Mouse (Mus musculus) frontal cortex, adult 2 months (tissue): ENCODE results near the gene U2surp. TPM values are rescaled to one million over a fixed set of nuclear protein-coding genes. Genes with fewer than 3 reads are reported as not detected.
A peak's percentile ranks its signal among the peaks of the same experiment; 100 is the strongest.

ENCODE experiments used
- DNase-seq, 2 experiments: peaks; one replicate each; pipeline ENCODE4 v3.0.0; 2022; ENCODE audit warnings: low spot score in 1 of 2; ENCODE audit errors: extremely low spot score in 1 of 2
- polyA plus RNA-seq: library from polyadenylated mRNA; depleted of rRNA; stranded (reverse); fragments of >200 nt; gene quantifications from 2 replicates; pipeline ENCODE4 v1.2.3, GENCODE M21; 2012; rRNA removed

The U2surp gene
- polyA plus RNA-seq, result 27.0 and 28.6 TPM in 2 replicates

DNA sequence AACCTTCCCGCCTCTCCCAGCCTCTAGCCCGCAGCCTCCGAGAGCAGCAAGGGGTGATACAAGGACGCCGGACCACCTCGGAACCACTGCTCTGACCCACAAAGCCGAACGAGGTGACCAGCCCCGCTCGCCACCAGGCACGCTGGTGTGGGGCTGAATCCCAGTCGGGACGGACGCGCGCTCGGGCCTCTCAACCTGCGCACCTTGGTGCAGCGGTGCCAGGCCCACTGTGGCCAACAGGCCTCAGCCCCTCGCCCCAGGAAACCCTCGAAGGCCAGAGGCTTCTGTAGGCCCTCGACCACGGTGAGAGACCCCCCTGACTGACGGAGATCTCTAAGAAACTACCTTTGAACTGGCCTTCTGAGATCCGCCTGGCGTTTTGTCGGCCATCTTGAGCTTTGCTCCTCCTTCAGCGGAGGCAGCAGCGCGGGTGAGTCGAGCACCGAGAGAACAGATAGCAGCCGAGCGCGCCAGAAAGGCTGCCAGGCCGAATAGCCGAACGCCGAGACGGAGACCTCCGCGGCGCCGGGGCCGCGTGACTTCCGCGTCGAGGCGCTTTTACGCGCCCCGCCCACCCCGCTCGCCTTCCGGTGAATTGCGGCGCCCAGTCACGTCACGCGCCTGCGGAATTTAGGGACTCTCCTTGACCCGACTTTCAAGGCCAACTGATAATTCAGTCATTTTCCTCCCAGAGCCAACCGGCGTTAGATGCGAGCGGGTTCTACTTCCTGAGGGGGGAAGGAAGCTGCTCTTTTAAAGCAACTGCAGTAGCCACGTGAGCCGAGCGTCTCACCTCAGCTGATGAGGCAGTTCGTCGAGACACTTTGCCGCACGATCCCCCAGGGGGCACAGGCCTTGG, at the start of gene U2surp:
U2surp (minus strand) TSS at position 525 of the 859 bp plus-strand sequence.
- DNase-seq, result peak; percentile 94 to 98

DNA sequence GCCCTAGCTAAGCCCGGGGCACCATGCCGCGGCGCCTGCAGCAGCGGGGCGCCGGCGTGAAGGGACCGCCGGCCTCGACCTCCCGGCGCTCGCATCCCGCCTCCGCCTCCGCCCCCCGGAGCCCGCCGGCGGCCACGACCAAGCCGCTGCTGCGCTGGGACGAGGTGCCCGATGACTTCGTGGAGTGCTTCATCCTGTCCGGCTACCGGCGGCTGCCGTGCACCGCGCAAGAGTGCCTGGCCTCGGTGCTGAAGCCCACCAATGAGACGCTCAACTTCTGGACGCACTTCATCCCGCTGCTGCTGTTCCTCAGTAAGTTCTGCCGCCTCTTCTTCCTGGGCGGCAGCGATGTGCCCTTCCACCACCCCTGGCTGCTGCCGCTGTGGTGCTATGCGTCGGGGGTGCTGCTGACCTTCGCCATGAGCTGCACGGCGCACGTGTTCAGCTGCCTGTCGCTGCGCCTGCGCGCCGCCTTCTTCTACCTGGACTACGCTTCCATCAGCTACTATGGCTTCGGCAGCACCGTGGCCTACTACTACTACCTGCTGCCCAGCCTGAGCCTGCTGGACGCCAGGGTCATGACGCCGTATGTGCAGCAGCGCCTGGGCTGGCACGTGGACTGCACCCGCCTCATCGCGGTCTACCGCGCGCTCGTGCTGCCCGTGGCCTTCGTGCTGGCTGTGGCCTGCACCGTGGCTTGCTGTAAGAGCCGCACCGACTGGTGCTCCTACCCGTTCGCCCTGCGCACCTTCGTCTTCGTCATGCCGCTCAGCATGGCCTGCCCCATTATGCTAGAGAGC, 48.3 kb upstream of the U2surp start:
- peak in 1 of 2 experiments; percentile 63 for DNase-seq

DNA sequence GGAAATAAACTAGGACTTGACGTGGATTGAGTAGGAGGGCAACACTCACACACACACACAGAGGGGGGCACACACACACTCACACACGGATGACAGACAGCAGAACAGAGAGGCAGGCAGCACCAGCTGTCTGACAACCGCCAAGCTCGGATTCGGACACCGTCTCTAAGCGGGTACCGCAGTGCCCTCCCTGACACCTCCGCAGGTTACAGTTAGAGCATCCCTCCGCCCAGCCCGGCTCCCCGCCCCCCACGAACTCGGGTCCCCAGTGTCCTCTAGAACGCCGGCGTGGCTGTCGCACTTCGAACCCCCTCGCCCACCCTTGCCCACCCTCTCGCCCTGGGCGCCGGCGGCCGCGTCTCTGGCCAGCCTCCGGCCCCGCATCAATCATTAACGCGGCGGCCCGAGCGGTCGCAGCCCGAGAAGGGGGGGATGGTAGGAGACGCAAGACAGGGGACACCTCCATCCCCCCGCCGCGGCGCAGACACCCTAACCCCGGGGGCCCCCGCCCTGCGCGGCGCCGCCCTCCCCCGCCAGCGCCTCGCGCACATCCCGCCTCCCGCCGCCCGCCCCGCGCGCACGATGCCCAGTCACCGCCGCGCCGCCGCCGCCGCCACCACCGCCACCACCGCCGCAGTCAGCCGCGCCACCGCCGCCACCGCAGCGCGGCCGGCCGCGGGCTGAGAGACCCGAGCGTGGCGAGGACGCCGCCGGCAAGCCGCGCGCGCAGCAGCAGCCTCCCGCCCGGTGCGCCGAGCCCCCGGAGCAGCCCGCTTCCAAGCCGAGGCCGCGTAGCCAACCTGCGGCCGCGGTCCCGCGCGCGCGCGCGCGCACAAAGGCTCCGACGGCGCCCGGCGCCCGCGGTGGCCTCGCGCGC, 47.5 kb upstream of the U2surp start, which contains the start of gene Paqr9:
Paqr9 (plus strand) TSS at position 599 of the 877 bp plus-strand sequence.
- peak in 1 of 2 experiments; percentile 49 for DNase-seq

DNA sequence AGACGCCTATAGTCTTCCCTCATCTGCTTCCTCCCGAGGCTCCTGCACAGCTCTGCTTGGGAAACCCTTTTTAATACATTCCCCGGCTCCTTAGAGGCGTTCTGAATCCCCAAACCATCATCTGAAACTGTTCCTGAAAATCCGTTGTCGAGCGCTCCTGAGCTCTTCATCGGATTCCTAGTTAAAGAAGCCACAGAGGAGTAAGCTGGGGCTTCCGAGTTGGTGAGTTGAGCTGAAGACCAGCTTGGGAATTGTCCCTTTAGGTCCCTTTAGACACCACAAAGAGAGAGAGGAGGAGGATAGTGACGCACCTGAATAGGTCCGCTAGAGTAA, 46.9 kb upstream of the U2surp start:
- DNase-seq, result peak in 1 of 2 experiments; percentile 53

DNA sequence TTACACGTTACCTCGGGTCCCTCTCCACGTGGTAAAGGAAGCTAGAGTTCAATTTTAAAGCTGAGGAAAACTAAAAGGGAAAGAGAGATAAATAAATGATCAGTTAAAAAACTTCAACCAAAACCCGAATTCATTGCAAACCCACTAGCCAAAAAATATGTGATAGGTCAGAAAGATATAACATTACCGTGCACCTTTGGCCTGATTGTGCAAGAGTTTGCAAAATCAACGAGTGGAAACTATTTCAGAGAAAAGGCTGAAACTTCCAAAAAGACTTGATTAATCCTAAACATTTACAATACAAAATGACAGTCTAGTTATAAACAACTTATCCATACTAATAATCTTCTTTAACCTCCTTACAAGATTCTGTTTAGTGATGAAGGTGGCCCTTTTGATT, 45.9 kb upstream of the U2surp start:
- no peak for DNase-seq

DNA sequence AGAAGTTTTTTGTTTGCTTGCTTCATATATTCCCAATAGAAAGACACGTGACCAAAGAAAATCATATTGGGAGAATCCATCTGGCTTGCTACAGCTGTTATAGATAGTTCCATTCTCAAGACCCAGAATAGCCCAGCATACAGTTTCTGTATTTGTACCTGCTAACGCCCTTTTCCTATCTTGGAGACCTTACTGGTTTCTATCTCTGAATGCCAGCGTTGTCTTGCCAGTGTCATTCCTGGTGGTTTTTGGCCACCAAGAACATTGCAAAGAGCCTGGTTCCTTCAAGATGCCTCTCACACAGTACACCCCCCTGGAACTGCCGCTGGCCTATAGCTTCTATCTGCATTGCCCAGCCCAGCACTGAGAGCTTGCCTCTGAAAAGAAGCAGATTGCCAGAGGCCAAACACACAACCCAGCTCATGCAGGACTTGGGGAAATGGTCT, 44.3 kb upstream of the U2surp start:
- DNase-seq, result no peak

DNA sequence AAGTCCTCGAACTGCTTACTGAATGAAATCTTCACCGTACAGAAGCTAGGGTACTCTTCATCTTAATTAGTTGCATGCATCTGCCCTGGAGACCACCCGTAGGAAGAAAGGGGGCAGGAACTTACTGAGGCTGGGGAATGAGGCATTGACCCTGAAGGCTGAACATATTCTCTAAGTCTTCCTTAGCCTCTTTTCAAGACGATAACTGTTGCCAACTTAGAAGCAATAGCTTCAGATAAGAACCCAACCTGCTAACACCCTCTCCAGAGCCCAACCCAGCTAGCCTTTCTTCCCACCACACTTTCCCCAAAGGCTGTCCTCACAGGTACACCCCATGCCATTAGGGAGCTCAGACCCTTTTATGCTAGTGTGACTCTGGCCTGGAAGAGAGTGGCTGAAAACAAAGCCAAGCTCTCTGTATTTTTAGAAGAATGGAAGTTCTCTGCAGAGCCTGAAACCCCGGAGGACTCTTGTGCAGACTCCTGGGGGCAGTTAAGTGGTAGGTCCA, 43.5 kb upstream of the U2surp start:
- no peak for DNase-seq

DNA sequence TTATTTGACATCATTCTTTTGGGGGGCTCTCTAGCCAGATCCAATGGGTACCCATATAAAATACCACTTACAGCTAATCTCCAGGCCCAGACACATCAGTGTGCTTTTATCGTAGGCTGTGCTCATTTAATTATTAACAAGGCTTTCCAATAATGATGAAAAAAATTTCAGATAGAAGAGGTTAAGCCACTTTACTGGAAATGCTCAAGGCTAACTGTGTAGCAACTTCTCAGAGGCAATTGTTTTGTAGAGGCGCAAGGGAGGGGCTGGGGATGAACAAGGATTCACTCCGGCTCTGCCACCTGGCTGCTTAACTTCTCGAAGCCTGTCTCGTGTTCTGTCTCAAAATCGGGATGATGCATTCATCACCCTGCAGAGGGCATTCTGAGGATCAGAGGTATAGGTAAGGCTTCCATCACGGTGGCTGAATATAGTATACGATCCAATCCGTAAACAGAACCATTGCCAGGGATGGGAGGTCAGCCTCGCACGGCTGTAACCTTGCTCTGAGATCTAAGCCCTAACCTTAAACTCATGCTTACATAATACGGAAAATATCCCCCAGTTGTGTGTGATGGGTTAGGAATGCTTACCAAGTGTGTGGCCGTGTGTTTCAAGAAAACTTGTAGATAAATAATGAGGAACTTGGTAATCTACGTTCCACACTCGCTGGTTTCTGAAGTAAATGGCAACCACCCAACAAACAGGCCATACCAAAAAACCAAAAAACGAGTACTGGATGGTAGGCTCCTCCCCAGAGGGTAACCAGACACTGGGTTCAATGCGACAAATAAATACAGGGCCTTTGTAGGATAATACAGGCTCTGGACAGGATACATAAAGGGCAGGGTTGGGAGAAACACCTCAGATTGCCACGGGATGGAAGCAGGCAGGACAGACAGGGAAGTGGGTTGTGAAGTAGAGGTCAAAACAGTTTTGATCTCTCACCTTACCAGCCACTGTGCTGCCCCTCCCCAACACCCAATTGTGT, 42.7 kb upstream of the U2surp start:
- DNase-seq, result no peak

DNA sequence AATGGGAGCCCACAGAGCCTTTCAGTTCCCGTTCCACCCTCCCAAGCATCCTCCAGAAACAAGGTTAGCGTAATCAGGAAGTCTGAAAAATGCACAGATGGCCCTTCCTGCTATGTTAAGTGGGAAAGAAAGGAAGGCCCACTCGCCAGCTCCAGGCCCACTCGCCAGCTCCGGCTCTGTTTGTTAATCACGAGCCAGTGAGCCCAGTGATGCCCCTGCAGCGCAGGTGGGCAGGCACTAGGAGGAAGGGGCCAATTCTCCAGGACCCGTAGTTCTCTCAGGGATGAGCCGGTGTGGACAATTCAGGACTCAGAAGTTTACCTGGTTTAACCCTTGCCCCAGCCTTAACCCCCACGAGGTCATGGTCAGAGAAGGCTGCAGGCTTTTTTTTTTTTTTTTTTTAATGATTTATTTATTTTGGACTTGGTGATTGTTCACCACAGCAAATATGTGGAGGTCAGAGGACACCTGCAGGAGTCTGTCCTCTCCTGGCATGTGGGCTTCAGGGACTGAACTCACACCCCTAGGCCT, 40.4 kb upstream of the U2surp start:
- DNase-seq, result peak in 1 of 2 experiments; percentile 62

DNA sequence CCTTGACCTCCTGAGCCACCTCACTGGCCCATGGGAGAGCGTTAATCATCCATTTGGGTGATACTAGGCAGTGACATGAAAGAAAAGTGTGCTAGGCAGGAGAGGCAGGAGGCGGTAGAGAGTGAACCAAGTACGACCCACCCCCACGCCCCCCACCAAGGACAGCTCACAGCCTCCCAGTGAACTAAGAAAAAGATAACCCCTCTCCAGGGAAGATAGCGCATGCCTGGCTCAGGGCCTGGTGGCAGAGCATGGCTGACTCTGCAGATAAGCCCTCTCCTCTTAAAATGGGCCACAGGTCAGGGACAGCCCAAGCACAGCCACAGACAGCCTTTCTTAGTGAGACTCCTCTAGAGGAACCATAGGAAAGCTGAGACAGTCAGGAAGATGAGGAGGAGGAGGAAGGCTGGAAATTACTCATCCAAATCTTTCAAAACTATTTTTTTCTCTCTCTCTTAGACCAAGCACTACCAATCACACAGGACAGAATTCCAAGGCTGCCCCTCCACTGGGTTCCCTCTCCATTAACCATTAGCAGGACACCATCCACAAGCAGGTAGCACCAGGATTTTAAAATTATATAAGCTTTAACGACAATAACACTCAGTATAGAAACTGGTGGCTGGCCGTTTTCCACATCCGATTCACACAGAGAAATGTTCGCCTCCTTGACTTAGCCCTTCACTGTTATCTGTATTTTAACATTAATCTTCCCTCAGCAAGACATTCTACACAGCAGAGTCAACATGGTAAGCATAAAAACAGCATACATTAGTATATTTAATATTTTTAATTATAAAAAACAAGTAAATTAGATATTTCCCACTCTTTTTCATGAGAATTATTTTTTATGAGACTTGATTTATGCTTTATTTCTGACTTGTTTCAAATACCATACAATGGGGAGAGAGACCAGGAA, 39.3 kb upstream of the U2surp start:
- DNase-seq, result no peak

DNA sequence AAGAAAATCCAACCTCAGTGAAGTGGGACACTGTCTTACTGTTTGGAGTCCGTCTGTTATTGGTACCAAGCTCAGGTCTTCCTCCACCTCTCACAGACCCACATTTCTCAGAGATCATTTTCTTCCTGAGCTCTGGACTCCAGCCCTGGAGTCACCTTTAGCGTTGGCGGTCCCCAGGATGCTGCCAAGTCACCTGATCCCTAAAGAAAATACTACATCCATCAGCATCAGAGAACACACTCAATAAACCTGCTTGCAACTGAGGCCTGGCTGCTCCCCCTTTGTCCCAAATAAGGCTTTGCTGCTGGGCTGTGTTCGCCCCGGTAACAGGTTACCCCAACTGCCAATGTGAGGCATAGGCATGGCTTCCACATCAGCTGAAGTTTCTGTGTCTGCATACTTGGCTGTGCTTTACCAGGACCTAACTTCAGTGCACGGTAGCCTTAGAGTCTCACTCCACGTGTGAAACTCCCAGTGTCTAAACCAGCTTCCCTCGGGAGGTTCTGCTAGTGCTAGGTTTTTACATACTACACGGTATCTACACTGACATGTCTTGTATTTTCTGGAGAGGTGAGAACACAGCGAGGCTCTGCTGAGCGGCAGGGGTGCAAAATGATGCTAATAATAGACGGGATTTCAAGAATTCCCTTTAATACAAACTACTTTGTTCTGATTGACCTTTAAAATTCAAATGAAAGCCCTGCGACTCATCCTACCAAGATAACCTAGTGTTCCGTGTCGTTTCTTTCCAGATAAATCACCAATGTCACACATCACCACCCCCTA, 38.0 kb upstream of the U2surp start:
- no peak for DNase-seq

DNA sequence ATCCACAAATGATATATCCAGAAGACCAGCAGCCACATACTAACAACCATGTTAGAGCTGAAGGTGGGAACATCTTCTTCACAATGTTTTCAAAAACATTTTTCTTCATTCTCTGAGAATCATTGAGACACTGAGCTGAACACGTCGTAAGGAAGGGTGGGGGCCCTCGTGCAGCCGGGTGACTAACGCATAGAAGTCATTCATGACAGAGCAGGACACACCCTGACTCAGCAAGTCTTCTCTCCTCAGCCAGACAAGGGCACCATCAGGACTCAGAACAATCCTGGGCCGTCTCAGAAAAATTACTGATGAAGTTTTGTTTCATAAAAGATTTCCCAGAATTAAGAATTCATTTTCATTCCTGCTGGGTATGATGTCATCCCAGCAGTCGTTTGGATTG, 34.9 kb upstream of the U2surp start:
- DNase-seq, result no peak

DNA sequence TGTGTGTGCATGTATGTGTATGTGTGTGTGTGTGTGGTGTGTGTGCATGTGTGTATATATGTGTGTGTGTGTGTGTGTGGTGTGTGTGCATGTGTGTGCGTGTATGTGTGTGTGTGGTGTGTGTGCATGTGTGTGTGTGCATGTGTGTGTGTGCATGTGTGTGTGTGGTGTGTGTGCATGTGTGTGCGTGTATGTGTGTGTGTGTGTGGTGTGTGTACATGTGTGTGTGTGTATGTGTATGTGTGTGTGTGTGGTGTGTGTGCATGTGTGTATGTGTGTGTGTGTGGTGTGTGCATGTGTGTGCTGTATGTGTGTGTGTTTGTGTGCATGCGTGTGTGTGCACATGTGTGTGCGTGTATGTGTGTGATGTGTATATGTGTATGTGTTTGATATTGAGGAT, 32.8 kb upstream of the U2surp start:
- DNase-seq, result no peak

DNA sequence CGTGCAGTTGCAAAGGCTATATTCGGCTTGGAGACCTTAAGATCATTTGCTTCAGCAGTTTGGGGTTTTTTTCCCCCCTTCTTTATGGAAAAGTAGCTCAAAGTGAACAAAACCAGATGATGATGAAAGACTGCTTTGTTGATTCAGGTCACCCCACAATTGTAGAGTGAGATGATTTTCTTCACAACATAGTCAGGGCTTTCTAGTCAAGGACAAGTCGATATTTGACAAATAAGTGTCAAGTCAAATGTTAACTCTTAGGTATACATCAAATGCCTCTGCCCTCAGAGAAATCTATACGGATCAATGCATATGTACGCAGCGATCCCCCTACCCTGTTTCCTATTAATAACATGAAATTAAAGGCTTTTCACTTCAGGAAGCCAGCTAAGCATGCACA, 30.7 kb upstream of the U2surp start:
- DNase-seq, result no peak

DNA sequence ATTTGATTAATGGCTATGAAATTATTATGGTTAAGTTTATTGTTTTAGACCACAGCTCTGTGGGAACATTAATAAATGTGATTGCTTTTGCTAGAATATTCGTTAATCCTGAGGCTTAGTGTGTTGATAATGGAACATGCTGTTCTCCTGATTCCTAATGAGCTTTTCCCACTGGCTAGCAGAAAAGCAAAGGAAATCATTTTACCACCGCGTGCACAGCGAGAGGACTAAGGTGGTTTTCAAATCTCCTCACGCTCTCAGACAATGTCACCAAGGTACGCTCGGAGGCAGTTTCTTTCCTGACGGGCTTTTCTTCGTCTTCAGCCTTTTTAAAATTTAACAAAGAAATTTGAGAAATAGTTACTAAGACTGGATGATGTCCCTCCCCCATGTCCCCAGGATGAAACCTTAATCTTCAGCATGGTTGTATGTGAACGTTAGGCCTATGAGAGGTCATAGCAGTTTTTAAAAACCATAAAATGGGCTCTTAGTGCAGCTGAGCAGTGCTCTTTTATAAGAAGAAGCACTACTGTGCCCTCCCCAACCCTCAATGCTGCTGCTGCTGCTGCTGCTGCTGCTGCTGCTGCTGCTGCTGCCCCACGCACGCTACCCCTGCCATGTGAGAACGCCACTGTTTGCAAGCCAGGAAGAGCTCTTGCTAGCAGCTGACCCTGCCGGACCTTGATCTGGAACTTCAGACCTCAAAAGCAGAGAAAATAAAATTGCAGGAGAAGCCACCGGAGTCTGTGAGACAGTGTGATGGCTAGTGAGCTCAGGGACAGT, 30.0 kb upstream of the U2surp start:
- no peak for DNase-seq

DNA sequence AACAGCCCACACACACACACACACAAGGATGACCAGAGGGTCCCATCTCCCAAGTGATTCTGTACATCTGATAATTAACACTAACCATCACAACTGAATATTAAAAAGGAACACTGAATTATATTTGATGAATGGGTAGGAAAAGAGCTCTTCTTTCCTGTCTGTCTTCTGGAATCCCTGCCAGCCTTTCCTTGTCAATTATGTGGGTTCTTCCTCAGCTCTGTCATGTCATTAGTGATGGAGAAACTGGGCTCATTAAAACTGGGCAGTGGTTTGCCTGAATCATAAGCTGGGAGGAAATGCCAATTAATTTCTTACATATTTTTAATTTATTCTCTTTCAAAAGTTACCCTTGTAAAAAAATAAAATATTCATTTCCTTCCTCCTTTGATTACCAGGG, 29.4 kb upstream of the U2surp start:
- DNase-seq, result no peak
